Mouse (Mus musculus): ENCODE measurements at regions not wholly inside any gene's neighbourhood (a gene's known extent, or its start where the extent isn't known, plus 50 kb on each side); places are given as distances from the start of the nearest gene placed in this dataset.
A peak's percentile ranks its signal among the peaks of the same experiment; 100 is the strongest.

GRCm38 (mm10) chr19:52048378-52048978, 215.6 kb upstream of the Ins1 start:
- ATAC-seq (ENCODE audit: insufficient number of reproducible peaks, low FRiP score, low TSS enrichment): no peak

- no peak for ATAC-seq (ENCODE audit: insufficient number of reproducible peaks, low FRiP score, low TSS enrichment)
Observed at GRCm38 (mm10) chr19:52068806-52069205, 195.3 kb upstream of the Ins1 start.

- no peak for ATAC-seq (ENCODE audit: insufficient number of reproducible peaks, low FRiP score, low TSS enrichment)
Observed at GRCm38 (mm10) chr19:52069919-52070528, 194.1 kb upstream of the Ins1 start.

- ATAC-seq (ENCODE audit: insufficient number of reproducible peaks, low FRiP score, low TSS enrichment): no peak
Observed at GRCm38 (mm10) chr19:52071234-52071633, 192.9 kb upstream of the Ins1 start.

- no peak for ATAC-seq (ENCODE audit: insufficient number of reproducible peaks, low FRiP score, low TSS enrichment)
Observed at GRCm38 (mm10) chr19:52079020-52079419, 185.1 kb upstream of the Ins1 start.

GRCm38 (mm10) chr19:52112398-52112797, 151.7 kb upstream of the Ins1 start:
- ATAC-seq (ENCODE audit: insufficient number of reproducible peaks, low FRiP score, low TSS enrichment): 0 out of 2 replicates have a peak, but pooled peaks have one; percentile 10
